Mouse (Mus musculus) olfactory bulb, adult 2 months (tissue): ENCODE data around the gene Cdc42bpb.

Experiments
- CTCF ChIP-seq: fragments of 200-500 bp; IDR thresholded peaks from 2 replicates; pipeline ENCODE4 v1.5.1; 2012; ENCODE audit warnings: low read depth, mild to moderate bottlenecking, low read length, moderate library complexity; ENCODE audit not compliant: insufficient read depth
- POLR2A ChIP-seq: fragments of 200-500 bp; IDR thresholded peaks from 2 replicates; pipeline ENCODE4 v1.6.1; 2012; ENCODE audit warnings: mild to moderate bottlenecking, low read depth, low read length, moderate library complexity; ENCODE audit not compliant: insufficient read depth

GRCm38 (mm10) chr12:111270629-111271277, 106.8 kb downstream of the Cdc42bpb start, which contains the start of gene Amn:
- no peak for TF ChIP-seq CTCF
- TF ChIP-seq POLR2A = no peak
